In genomic region chr7:127185601-127186000, GRCm38 (mm10) we compare ENCODE assay signal across 10 mouse cellular contexts. TPM values are rescaled to one million over a fixed set of nuclear protein-coding genes. Genes with fewer than 3 reads are reported as not detected.
DNase-seq lines count a peak whose midpoint lies in the region; ATAC-seq lines count a peak whose summit lies in the region.
"Had no signal": no experiment of that assay in that cellular context is flagged by ENCODE, and none has a peak within 500 bp of the region (broad histone marks: within the 10 kb centered on the region; RNA-seq: fewer than 3 reads in every experiment).

No protein-coding gene starts in this region.

- peak; percentile 28 for DNase-seq in forebrain, embryonic 14.5 days (ENCODE audit: low spot score)
- DNase-seq in forebrain, embryonic 10.5 days (ENCODE audit: extremely low spot score, low spot score), result no peak
- DNase-seq in liver, embryonic 13.5 days, result no peak
- DNase-seq in T-cell, adult 2 months (ENCODE audit: low spot score), result peak; percentile 32
- DNase-seq in layer of hippocampus, adult 11-12 months (ENCODE audit: low spot score), result no peak
- no peak for DNase-seq in frontal cortex, postnatal 14 days (ENCODE audit: low spot score in 2 of 2)
- DNase-seq: heart, postnatal 14 days had no signal

- H3K9me3 ChIP-seq in forebrain, embryonic 14.5 days (replicated peaks; ENCODE audit: control insufficient read depth, low read length), result no peaks in the 10 kb centered on the region
- no peaks in the 10 kb centered on the region for H3K9me3 ChIP-seq in forebrain, embryonic 10.5 days
- H3K9me3 ChIP-seq in liver, embryonic 13.5 days (replicated peaks), result no peaks in the 10 kb centered on the region
- H3K9me3 ChIP-seq in liver, embryonic 12.5 days (replicated peaks), result no peaks in the 10 kb centered on the region
- H3K9me3 ChIP-seq: embryonic facial prominence, embryonic 15.5 days had no signal

- no peak overlapping the region for H3K9ac ChIP-seq in forebrain, embryonic 14.5 days (ENCODE audit: low read length)
- H3K9ac ChIP-seq in liver, embryonic 13.5 days, result no peak overlapping the region
- no peak overlapping the region for H3K9ac ChIP-seq in liver, embryonic 12.5 days
- H3K9ac ChIP-seq: embryonic facial prominence, embryonic 15.5 days had no signal

- H3K4me2 ChIP-seq in forebrain, embryonic 14.5 days (ENCODE audit: low read length), result no peak overlapping the region
- H3K4me2 ChIP-seq in liver, embryonic 13.5 days, result no peak overlapping the region
- H3K4me2 ChIP-seq in liver, embryonic 12.5 days, result no peak overlapping the region
- H3K4me2 ChIP-seq: embryonic facial prominence, embryonic 15.5 days had no signal

- no peaks in the 10 kb centered on the region for H3K4me1 ChIP-seq in forebrain, embryonic 14.5 days (ENCODE audit: control insufficient read depth, insufficient read depth, low read length)
- H3K4me1 ChIP-seq in forebrain, embryonic 10.5 days, result no peaks in the 10 kb centered on the region
- H3K4me1 ChIP-seq in liver, embryonic 13.5 days (replicated peaks), result peaks cover 62% of the 10 kb centered on the region
- peaks cover 59% of the 10 kb centered on the region for H3K4me1 ChIP-seq in liver, embryonic 12.5 days
- H3K4me1 ChIP-seq: embryonic facial prominence, embryonic 15.5 days had no signal

- H3K27me3 ChIP-seq in forebrain, embryonic 14.5 days (replicated peaks; ENCODE audit: control insufficient read depth, insufficient read depth, low read length), result no peaks in the 10 kb centered on the region
- no peaks in the 10 kb centered on the region for H3K27me3 ChIP-seq in forebrain, embryonic 10.5 days (ENCODE audit: poor library complexity, severe bottlenecking)
- H3K27me3 ChIP-seq in liver, embryonic 13.5 days, result no peaks in the 10 kb centered on the region
- no peaks in the 10 kb centered on the region for H3K27me3 ChIP-seq in liver, embryonic 12.5 days (replicated peaks)
- H3K27me3 ChIP-seq: embryonic facial prominence, embryonic 15.5 days had no signal

- H3K27ac ChIP-seq in forebrain, embryonic 14.5 days (ENCODE audit: low read depth, low read length), result no peak overlapping the region
- H3K27ac ChIP-seq in forebrain, embryonic 10.5 days, result no peak overlapping the region
- no peak overlapping the region for H3K27ac ChIP-seq in liver, embryonic 13.5 days
- no peak overlapping the region for H3K27ac ChIP-seq in liver, embryonic 12.5 days
- H3K27ac ChIP-seq: embryonic facial prominence, embryonic 15.5 days had no signal

- H3K4me3 ChIP-seq in forebrain, embryonic 14.5 days (ENCODE audit: low read depth, low read length), result no peak overlapping the region
- no peak overlapping the region for H3K4me3 ChIP-seq in forebrain, embryonic 10.5 days
- no peak overlapping the region for H3K4me3 ChIP-seq in liver, embryonic 13.5 days (replicated peaks)
- H3K4me3 ChIP-seq in liver, embryonic 12.5 days, result no peak overlapping the region
- H3K4me3 ChIP-seq: embryonic facial prominence, embryonic 15.5 days had no signal

- no peak for ATAC-seq in forebrain, embryonic 14.5 days
- ATAC-seq in liver, embryonic 13.5 days (ENCODE audit: low read depth), result peak; percentile 11; the same call in 1 of the 2 replicates
- ATAC-seq in liver, embryonic 12.5 days, result no peak; the same call in 1 of the 2 replicates
- ATAC-seq in megakaryocyte-erythroid progenitor cell, adult 5-6 weeks (replicated peaks; ENCODE audit: low FRiP score, low TSS enrichment, poor library complexity, severe bottlenecking), result peak; percentile 43

- H3K36me3 ChIP-seq in forebrain, embryonic 14.5 days (ENCODE audit: control insufficient read depth, insufficient read depth, low read length), result 0 out of 2 replicates have a peak, but pooled peaks cover 3% of the 10 kb centered on the region
- peaks cover 4% of the 10 kb centered on the region for H3K36me3 ChIP-seq in forebrain, embryonic 10.5 days (replicated peaks)
- H3K36me3 ChIP-seq in liver, embryonic 13.5 days, result 0 out of 2 replicates have a peak, but pooled peaks cover 3% of the 10 kb centered on the region
- H3K36me3 ChIP-seq in liver, embryonic 12.5 days, result no peaks in the 10 kb centered on the region

- 80% methylated on average over 3 of the region's 3 CpGs for WGBS in forebrain, embryonic 14.5 days
- WGBS in forebrain, embryonic 10.5 days, result 62% methylated on average over 3 of the region's 3 CpGs
- 49% methylated on average over 3 of the region's 3 CpGs for WGBS in liver, embryonic 13.5 days (ENCODE audit: insufficient replicate concordance)
- WGBS in liver, embryonic 12.5 days (ENCODE audit: insufficient replicate concordance), result 54% methylated on average over 3 of the region's 3 CpGs

RNA-seq across cellular contexts. Expression of gene Cd2bp2, which starts 10.2 kb away (rescaled TPM):
- 73.6 and 78.6 TPM in 2 replicates for polyA plus RNA-seq in forebrain, embryonic 14.5 days (2014; fragmentation: Nextera tagmentation; extraction: Ambion mirVana)
- polyA plus RNA-seq in forebrain, embryonic 10.5 days (2016; fragmentation: Nextera tagmentation; extraction: Ambion mirVana), result 111 and 114 TPM in 2 replicates
- 27.1 and 32.1 TPM in 2 replicates for polyA plus RNA-seq in liver, embryonic 13.5 days (2015; fragmentation: Nextera tagmentation; extraction: Ambion mirVana)
- polyA plus RNA-seq in liver, embryonic 12.5 days (2016; fragmentation: Nextera tagmentation; extraction: Ambion mirVana), result 35.0 and 36.0 TPM in 2 replicates
- total RNA-seq in megakaryocyte-erythroid progenitor cell, adult 5-6 weeks (2014; fragmentation: Nextera tagmentation), result 49.6 and 54.8 TPM in 2 replicates
- 51.8 and 63.3 TPM in 2 replicates for total RNA-seq in megakaryocyte-erythroid progenitor cell, adult 5-6 weeks (2017)

RNA-seq across cellular contexts. Expression of gene Tbc1d10b, which starts 22.7 kb away (rescaled TPM):
- 13.6 and 13.7 TPM in 2 replicates for polyA plus RNA-seq in forebrain, embryonic 14.5 days (2014; fragmentation: Nextera tagmentation; extraction: Ambion mirVana)
- polyA plus RNA-seq in forebrain, embryonic 10.5 days (2016; fragmentation: Nextera tagmentation; extraction: Ambion mirVana), result 27.3 and 29.2 TPM in 2 replicates
- polyA plus RNA-seq in liver, embryonic 13.5 days (2015; fragmentation: Nextera tagmentation; extraction: Ambion mirVana), result 15.8 and 15.9 TPM in 2 replicates
- 26.7 and 30.9 TPM in 2 replicates for polyA plus RNA-seq in liver, embryonic 12.5 days (2016; fragmentation: Nextera tagmentation; extraction: Ambion mirVana)
- 25.5 and 35.8 TPM in 2 replicates for total RNA-seq in megakaryocyte-erythroid progenitor cell, adult 5-6 weeks (2014; fragmentation: Nextera tagmentation)
- 23.9 and 41.0 TPM in 2 replicates for total RNA-seq in megakaryocyte-erythroid progenitor cell, adult 5-6 weeks (2017)

RNA-seq across cellular contexts. Expression of gene Mylpf, which starts 23.1 kb away (rescaled TPM):
- polyA plus RNA-seq in forebrain, embryonic 14.5 days (2014; fragmentation: Nextera tagmentation; extraction: Ambion mirVana), result 4.6 and 5.3 TPM in 2 replicates
- polyA plus RNA-seq in forebrain, embryonic 10.5 days (2016; fragmentation: Nextera tagmentation; extraction: Ambion mirVana), result 10.7 and 10.8 TPM in 2 replicates
- 42.7 and 46.8 TPM in 2 replicates for polyA plus RNA-seq in liver, embryonic 13.5 days (2015; fragmentation: Nextera tagmentation; extraction: Ambion mirVana)
- polyA plus RNA-seq in liver, embryonic 12.5 days (2016; fragmentation: Nextera tagmentation; extraction: Ambion mirVana), result 37.6 and 41.4 TPM in 2 replicates
- 36.1 and 48.6 TPM in 2 replicates for total RNA-seq in megakaryocyte-erythroid progenitor cell, adult 5-6 weeks (2014; fragmentation: Nextera tagmentation)
- total RNA-seq in megakaryocyte-erythroid progenitor cell, adult 5-6 weeks (2017), result 22.2 and 30.8 TPM in 2 replicates

RNA-seq across cellular contexts. Expression of gene Zfp553, which starts 47.3 kb away (rescaled TPM):
- 29.4 and 36.7 TPM in 2 replicates for polyA plus RNA-seq in forebrain, embryonic 14.5 days (2014; fragmentation: Nextera tagmentation; extraction: Ambion mirVana)
- 74.7 and 78.3 TPM in 2 replicates for polyA plus RNA-seq in forebrain, embryonic 10.5 days (2016; fragmentation: Nextera tagmentation; extraction: Ambion mirVana)
- polyA plus RNA-seq in liver, embryonic 13.5 days (2015; fragmentation: Nextera tagmentation; extraction: Ambion mirVana), result 8.3 and 9.0 TPM in 2 replicates
- 13.7 and 14.2 TPM in 2 replicates for polyA plus RNA-seq in liver, embryonic 12.5 days (2016; fragmentation: Nextera tagmentation; extraction: Ambion mirVana)
- 17.0 and 18.3 TPM in 2 replicates for total RNA-seq in megakaryocyte-erythroid progenitor cell, adult 5-6 weeks (2014; fragmentation: Nextera tagmentation)
- total RNA-seq in megakaryocyte-erythroid progenitor cell, adult 5-6 weeks (2017), result 22.7 and 31.7 TPM in 2 replicates

RNA-seq across cellular contexts. Expression of gene Sept1, which starts 47.3 kb away (rescaled TPM):
- 11.3 and 15.1 TPM in 2 replicates for polyA plus RNA-seq in forebrain, embryonic 14.5 days (2014; fragmentation: Nextera tagmentation; extraction: Ambion mirVana)
- 30.3 and 32.3 TPM in 2 replicates for polyA plus RNA-seq in forebrain, embryonic 10.5 days (2016; fragmentation: Nextera tagmentation; extraction: Ambion mirVana)
- polyA plus RNA-seq in liver, embryonic 13.5 days (2015; fragmentation: Nextera tagmentation; extraction: Ambion mirVana), result 9.7 and 9.8 TPM in 2 replicates
- 10.6 and 13.6 TPM in 2 replicates for polyA plus RNA-seq in liver, embryonic 12.5 days (2016; fragmentation: Nextera tagmentation; extraction: Ambion mirVana)
- 41.3 and 47.7 TPM in 2 replicates for total RNA-seq in megakaryocyte-erythroid progenitor cell, adult 5-6 weeks (2014; fragmentation: Nextera tagmentation)
- 24.8 and 25.5 TPM in 2 replicates for total RNA-seq in megakaryocyte-erythroid progenitor cell, adult 5-6 weeks (2017)

Comparison
In these comparisons a context has a peak if more than half of its experiments do, and no peak if none do; other contexts are left out.
1. ATAC-seq: peak in liver, embryonic 13.5 days (single experiment) and megakaryocyte-erythroid progenitor cell, adult 5-6 weeks (single experiment); none in forebrain, embryonic 14.5 days (single experiment) and liver, embryonic 12.5 days (single experiment).
2. DNase-seq: peak in forebrain, embryonic 14.5 days (single experiment) and T-cell, adult 2 months (single experiment); none in forebrain, embryonic 10.5 days (single experiment), liver, embryonic 13.5 days (single experiment), layer of hippocampus, adult 11-12 months (single experiment) and frontal cortex, postnatal 14 days (0 of 2).